Mouse (Mus musculus) forebrain, embryonic 14.5 days (tissue): Measurements from ENCODE around the gene Ppp1r14d. TPM values are rescaled to one million over a fixed set of nuclear protein-coding genes. Genes with fewer than 3 reads are reported as not detected.
A peak's percentile ranks its signal among the peaks of the same experiment; 100 is the strongest.

ENCODE experiments used
- ATAC-seq: fragments of 200-750 bp; cut with Nextera tagmentation; 2 replicates; pipeline ENCODE4 v1.8.0; 2017; ENCODE audit warnings: mild to moderate bottlenecking, moderate library complexity
- DNase-seq: peaks from one replicate; pipeline ENCODE4 v3.0.0-alpha.2; 2015; ENCODE audit warnings: low spot score
- H3K27ac ChIP-seq: fragments of 300-500 bp; sonication (generic); 2 replicates; pipeline ENCODE4 v1.5.1; 2014; ENCODE audit warnings: low read depth, mild to moderate bottlenecking, control low read depth, low read length, moderate library complexity
- H3K27me3 ChIP-seq: fragments of 300-500 bp; sonication (generic); replicated peaks from 2 replicates; pipeline ENCODE4 v1.6.1; 2014; ENCODE audit warnings: low read length, control low read depth, mixed read lengths; ENCODE audit not compliant: control insufficient read depth, insufficient read depth
- H3K36me3 ChIP-seq: fragments of 300-500 bp; sonication (generic); 2 replicates; pipeline ENCODE4 v1.6.1; 2014; ENCODE audit warnings: low read length, control low read depth; ENCODE audit not compliant: control insufficient read depth, insufficient read depth
- H3K4me1 ChIP-seq: fragments of 300-500 bp; sonication (generic); 2 replicates; pipeline ENCODE4 v1.6.1; 2014; ENCODE audit warnings: antibody characterized with exemption, low read length, control low read depth; ENCODE audit not compliant: control insufficient read depth, insufficient read depth
- H3K4me2 ChIP-seq: fragments of 300-500 bp; sonication (generic); 2 replicates; pipeline ENCODE4 v1.6.1; 2014; ENCODE audit warnings: mild to moderate bottlenecking, control low read depth, low read length
- H3K4me3 ChIP-seq: fragments of 300-500 bp; sonication (generic); 2 replicates; pipeline ENCODE4 v1.5.1; 2014; ENCODE audit warnings: low read depth, low read length, control low read depth
- H3K9ac ChIP-seq: fragments of 300-500 bp; sonication (generic); 2 replicates; pipeline ENCODE4 v1.6.1; 2014; ENCODE audit warnings: mild to moderate bottlenecking, low read length, control low read depth, moderate library complexity
- H3K9me3 ChIP-seq: fragments of 300-500 bp; sonication (generic); replicated peaks from 2 replicates; pipeline ENCODE4 v1.6.1; 2016; ENCODE audit warnings: low read length, control low read depth, mixed read lengths; ENCODE audit not compliant: control insufficient read depth
- WGBS: fragments of 180-500 bp; shearing (Covaris S2); extraction: QIAGEN DNeasy Blood & Tissue Kit; methylation state at CpG from one replicate; pipeline ENCODE4 v1.1.7; 2014; 5-methylcytosine and 5-hydroxymethylcytosine counted together
- polyA plus RNA-seq: library from polyadenylated mRNA; unstranded; fragments of >200 nt; fragmentation: Nextera tagmentation; extraction: Ambion mirVana; gene quantifications from 2 replicates; pipeline ENCODE4 v1.2.1, GENCODE M21; 2014

The Ppp1r14d gene
- polyA plus RNA-seq, 1 experiment from 2014 or later, result not detected

GRCm38 (mm10) chr2:119240819-119241186 lies 11.1 kb upstream of the Ppp1r14d start:
- Histone ChIP-seq H3K27me3 (peaks cover 42% of the 10 kb centered on the region), H3K9me3 (no peaks in the 10 kb centered on the region), H3K4me2 (no peak overlapping the region), H3K4me1 (0 out of 2 replicates have a peak, but pooled peaks cover 3% of the 10 kb centered on the region), H3K27ac (no peak overlapping the region), H3K9ac (no peak overlapping the region), H3K36me3 (no peaks in the 10 kb centered on the region), H3K4me3 (no peak overlapping the region)
- WGBS, result 86% methylated on average over 4 of the region's 4 CpGs
- no peak for DNase-seq
- ATAC-seq, result no peak

- Histone ChIP-seq H3K27ac (no peak overlapping the region), H3K9me3 (no peaks in the 10 kb centered on the region), H3K27me3 (peaks cover 47% of the 10 kb centered on the region), H3K4me1 (0 out of 2 replicates have a peak, but pooled peaks cover 3% of the 10 kb centered on the region), H3K4me3 (no peak overlapping the region), H3K4me2 (no peak overlapping the region), H3K9ac (no peak overlapping the region), H3K36me3 (no peaks in the 10 kb centered on the region)
- no peak for ATAC-seq
- 67% methylated on average over 4 of the region's 4 CpGs for WGBS
- no peak for DNase-seq
Observed at GRCm38 (mm10) chr2:119240075-119240818, 10.5 kb upstream of the Ppp1r14d start.

GRCm38 (mm10) chr2:119238671-119239070 lies 9.0 kb upstream of the Ppp1r14d start:
- 74% methylated on average over 2 of the region's 2 CpGs for WGBS
- DNase-seq (no peak), ATAC-seq (no peak)
- Histone ChIP-seq H3K9me3 (no peaks in the 10 kb centered on the region), H3K4me1 (0 out of 2 replicates have a peak, but pooled peaks cover 3% of the 10 kb centered on the region), H3K4me2 (no peak overlapping the region), H3K27me3 (peaks cover 48% of the 10 kb centered on the region), H3K36me3 (no peaks in the 10 kb centered on the region), H3K27ac (no peak overlapping the region), H3K9ac (no peak overlapping the region), H3K4me3 (no peak overlapping the region)

DNA sequence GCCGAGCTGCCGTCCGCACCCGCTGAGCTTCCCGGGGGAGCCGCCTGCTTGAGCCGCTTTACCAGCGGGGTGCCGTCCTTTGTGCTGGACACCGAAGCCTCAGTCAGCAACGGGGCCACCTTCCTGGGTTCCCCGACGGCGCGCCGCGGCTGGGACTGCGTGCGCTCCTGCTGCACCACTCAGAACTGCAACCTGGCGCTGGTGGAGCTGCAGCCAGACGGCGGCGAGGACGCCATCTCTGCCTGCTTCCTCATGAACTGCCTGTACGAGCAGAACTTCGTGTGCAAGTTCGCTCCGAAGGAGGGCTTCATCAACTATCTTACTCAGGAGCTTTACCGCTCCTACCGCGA lies 8.1 kb upstream of the Ppp1r14d start:
- peak overlapping the region; percentile 34 for H3K4me3 ChIP-seq
- WGBS, result under 1% methylated on average over 31 of the region's 31 CpGs
- no peak for DNase-seq
- H3K36me3 ChIP-seq, result no peaks in the 10 kb centered on the region
- no peak overlapping the region for H3K27ac ChIP-seq
- H3K9ac ChIP-seq, result no peak overlapping the region
- H3K9me3 ChIP-seq, result no peaks in the 10 kb centered on the region
- H3K27me3 ChIP-seq, result peaks cover 48% of the 10 kb centered on the region
- H3K4me1 ChIP-seq, result 0 out of 2 replicates have a peak, but pooled peaks cover 3% of the 10 kb centered on the region
- ATAC-seq, result no peak
- peak overlapping the region; percentile 54 for H3K4me2 ChIP-seq

DNA sequence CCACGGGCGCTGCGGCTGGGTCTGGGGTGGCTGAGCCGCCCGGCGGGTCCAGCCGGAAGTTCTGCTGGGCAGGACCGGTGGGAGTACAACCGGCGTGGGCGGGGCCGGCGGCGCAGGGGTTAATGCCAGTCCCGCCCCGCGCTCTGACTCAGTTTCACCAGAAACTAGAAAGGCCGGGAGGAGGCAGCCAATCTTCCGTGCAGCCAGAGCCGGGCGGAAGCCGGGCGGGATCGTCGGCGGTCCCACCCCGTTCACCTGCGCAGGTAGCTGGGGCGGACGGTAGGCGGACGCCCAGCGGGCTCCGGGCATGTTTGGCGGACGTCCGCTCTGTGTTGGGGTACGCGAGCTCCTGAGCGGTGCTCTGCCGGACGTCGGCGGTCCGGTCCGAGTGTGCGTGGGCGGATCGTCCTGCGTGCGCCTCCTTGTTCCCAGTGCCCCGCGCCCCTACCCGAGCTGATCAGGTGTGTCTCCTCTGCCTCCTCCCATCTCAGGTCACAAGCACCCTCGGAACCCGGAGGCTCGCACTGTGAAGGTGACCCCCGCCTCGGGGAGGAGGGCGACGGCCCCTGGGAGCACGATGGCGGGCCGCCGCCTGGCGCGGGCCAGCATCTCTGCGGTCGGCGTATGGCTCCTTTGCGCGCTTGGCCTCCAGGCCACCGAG lies 7.6 kb upstream of the Ppp1r14d start, which contains the start of gene Spint1:
TSS of gene Spint1 (plus strand) at position 153 of the 661 bp plus-strand sequence.
- no peaks in the 10 kb centered on the region for H3K36me3 ChIP-seq
- H3K4me2 ChIP-seq, result peak within 1 kb of the TSS; percentile 54
- H3K27ac ChIP-seq, result no peak within 1 kb of the TSS
- 0 out of 2 replicates have a peak, but pooled peaks cover 3% of the 10 kb centered on the region for H3K4me1 ChIP-seq
- H3K9me3 ChIP-seq, result no peaks in the 10 kb centered on the region
- H3K4me3 ChIP-seq, result peak within 1 kb of the TSS; percentile 34
- WGBS, result under 1% methylated on average over 68 of the region's 73 CpGs
- H3K9ac ChIP-seq, result 0 out of 2 replicates have a peak within 1 kb of the TSS, but pooled peaks have one; percentile 32
- ATAC-seq (no peak), DNase-seq (no peak)
- peaks cover 48% of the 10 kb centered on the region for H3K27me3 ChIP-seq

- WGBS, result 6% methylated on average over 21 of the region's 25 CpGs
- H3K27ac ChIP-seq, result no peak overlapping the region
- H3K9me3 ChIP-seq, result no peaks in the 10 kb centered on the region
- H3K27me3 ChIP-seq, result peaks cover 48% of the 10 kb centered on the region
- H3K4me1 ChIP-seq, result 0 out of 2 replicates have a peak, but pooled peaks cover 3% of the 10 kb centered on the region
- H3K9ac ChIP-seq, result 0 out of 2 replicates have a peak overlapping the region, but pooled peaks have one; percentile 32
- peak overlapping the region; percentile 34 for H3K4me3 ChIP-seq
- DNase-seq, result no peak
- H3K4me2 ChIP-seq, result peak overlapping the region; percentile 54
- no peaks in the 10 kb centered on the region for H3K36me3 ChIP-seq
- ATAC-seq, result no peak
Observed at GRCm38 (mm10) chr2:119236682-119237209, 7.0 kb upstream of the Ppp1r14d start.

DNA sequence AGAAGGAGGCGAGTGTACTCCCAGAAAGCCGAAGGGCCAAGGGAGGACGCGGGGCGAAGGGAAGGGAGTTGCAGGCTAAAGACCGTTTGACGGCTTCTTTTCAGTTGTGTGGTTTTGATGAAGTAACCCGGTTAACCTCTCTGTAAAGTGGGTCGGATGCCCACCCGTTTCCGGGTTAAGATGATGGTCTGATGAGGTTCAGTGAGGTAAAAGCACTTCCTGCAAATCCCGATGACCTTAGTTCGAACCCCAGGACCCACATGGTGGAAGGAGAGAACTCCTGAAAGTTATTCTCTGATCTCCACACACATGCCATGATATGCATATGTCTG lies 20.6 kb downstream of the Ppp1r14d start:
- H3K4me2 ChIP-seq, result peak overlapping the region; percentile 65

GRCm38 (mm10) chr2:119208344-119209175 lies 21.1 kb downstream of the Ppp1r14d start, which contains the start of the genes Zfyve19 and Dnajc17:
TSS of gene Zfyve19 (plus strand) at chr2:119208617.
TSS of gene Dnajc17 (minus strand) at chr2:119208795.
- WGBS, result under 1% methylated on average over 51 of the region's 51 CpGs

More for the DNA sequence above, 20.6 kb downstream of the Ppp1r14d start:
- Histone ChIP-seq H3K9ac (peak overlapping the region; percentile 79), H3K9me3 (no peaks in the 10 kb centered on the region), H3K27me3 (no peaks in the 10 kb centered on the region), H3K4me1 (0 out of 2 replicates have a peak, but pooled peaks cover 4% of the 10 kb centered on the region), H3K36me3 (peaks cover 30% of the 10 kb centered on the region), H3K27ac (peak overlapping the region; percentile 63; the same call in 1 of the 2 replicates), H3K4me3 (peak overlapping the region; percentile 69)
- peak; percentile 1 for ATAC-seq
- DNase-seq, result no peak
- 2% methylated on average over 13 of the region's 13 CpGs for WGBS

More at GRCm38 (mm10) chr2:119208344-119209175, 21.1 kb downstream of the Ppp1r14d start, which contains the start of the genes Zfyve19 and Dnajc17:
- H3K27me3 ChIP-seq, result no peaks in the 10 kb centered on the region
- H3K36me3 ChIP-seq, result peaks cover 30% of the 10 kb centered on the region
- no peaks in the 10 kb centered on the region for H3K9me3 ChIP-seq
- DNase-seq (peak; percentile 99), ATAC-seq (peak; percentile 98)
- peak within 1 kb of the TSS; percentile 65 for H3K4me2 ChIP-seq
- H3K27ac ChIP-seq, result peak within 1 kb of the TSS; percentile 76
- H3K4me1 ChIP-seq, result 0 out of 2 replicates have a peak, but pooled peaks cover 4% of the 10 kb centered on the region
- peak within 1 kb of the TSS; percentile 79 for H3K9ac ChIP-seq
- H3K4me3 ChIP-seq, result peak within 1 kb of the TSS; percentile 69
